Mouse (Mus musculus): ENCODE results near the gene Aipl1. TPM values are rescaled to one million over a fixed set of nuclear protein-coding genes. Genes with fewer than 3 reads are reported as not detected.
A peak's percentile ranks its signal among the peaks of the same experiment; 100 is the strongest.

Aipl1 gene
- total and polyA plus RNA-seq, 2 experiments from 2014 or later = 0.31 TPM; not detected in 1

DNA sequence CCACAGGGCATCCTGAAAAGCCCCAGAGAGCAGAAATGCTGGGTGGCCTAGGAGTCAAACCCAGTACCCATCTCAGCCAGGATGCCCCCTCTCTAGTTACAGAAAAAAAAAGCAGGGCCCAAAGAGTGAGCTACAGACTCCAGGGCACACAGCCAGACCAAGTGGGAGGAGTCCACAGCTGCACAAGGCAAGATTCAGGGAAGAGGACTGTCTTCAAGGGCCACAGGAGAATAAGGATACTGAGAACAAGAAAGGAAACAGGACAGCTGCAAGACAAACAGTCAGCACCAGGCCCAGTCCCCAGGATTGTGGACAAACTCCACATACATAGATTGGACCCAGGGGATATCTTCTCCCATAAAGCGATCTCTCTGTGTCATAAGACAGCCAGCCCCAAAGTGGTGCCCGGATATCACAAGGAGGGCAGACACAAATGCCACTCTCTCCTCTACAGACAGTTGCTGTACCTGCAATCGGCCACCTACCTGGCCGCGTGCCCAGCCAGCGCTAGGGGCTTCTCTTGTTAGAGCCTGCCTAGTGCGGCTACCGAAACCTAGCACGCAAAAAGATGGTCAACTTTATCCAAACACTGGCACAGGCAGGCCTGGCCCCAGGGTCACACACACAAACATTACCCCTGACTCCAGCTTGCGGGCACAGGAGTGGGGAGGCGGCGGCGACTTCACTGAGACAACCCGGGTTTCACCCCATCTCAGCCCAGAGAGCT, 13.0 kb upstream of the Aipl1 start:
- TF ChIP-seq CTCF (IDR thresholded peaks at IDR 0.05; ENCODE audit: low read depth) (no peak), EP300 (IDR thresholded peaks at IDR 0.05; ENCODE audit: low read depth) (no peak)

DNA sequence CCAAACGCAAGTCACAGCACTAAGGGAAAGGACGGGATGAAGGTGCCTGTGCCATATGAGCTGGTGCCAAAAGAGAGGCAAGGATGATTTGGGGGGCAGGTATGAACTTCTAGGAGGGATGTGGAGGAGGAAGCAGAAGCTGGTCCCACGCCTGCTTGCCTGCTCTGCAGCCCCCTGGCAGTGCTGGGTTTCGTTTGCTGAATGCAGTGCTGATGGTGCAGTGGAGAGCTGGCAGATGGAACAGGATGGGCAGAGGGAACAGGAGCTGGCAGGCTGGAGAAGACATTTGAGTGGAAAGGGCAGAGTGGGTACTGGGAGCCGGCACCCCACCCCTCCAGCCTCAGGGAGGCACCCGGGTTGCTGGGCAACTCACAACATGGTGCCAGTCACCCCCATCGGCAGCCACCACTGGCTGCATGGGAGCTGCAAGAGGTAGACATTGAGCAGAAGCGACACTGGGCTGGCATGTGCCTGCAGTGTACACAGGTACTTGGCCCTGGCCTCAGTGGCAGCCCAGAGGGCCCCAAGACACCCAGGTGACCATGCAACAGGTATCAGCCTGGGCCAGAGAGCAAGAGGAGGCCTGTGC, 12.0 kb upstream of the Aipl1 start:
- Histone ChIP-seq H3K27me3 (ENCODE audit: control insufficient read depth, insufficient read depth, low read length) (peaks cover 4% of the 10 kb centered on the region; the same call in 1 of the 2 replicates), H3K9me3 (replicated peaks; ENCODE audit: control insufficient read depth, low read length) (no peaks in the 10 kb centered on the region), H3K4me3 (ENCODE audit: low read depth, low read length) (no peak overlapping the region), H3K36me3 (replicated peaks; ENCODE audit: control insufficient read depth, insufficient read depth, low read length) (peaks cover 22% of the 10 kb centered on the region; the same call in 1 of the 2 replicates), H3K9ac (replicated peaks; ENCODE audit: low read depth, low read length) (no peak overlapping the region), H3K27ac (ENCODE audit: low read depth) (no peak overlapping the region), H3K4me2 (ENCODE audit: low read depth, low read length) (no peak overlapping the region), H3K4me1 (ENCODE audit: control insufficient read depth, insufficient read depth) (peaks cover 6% of the 10 kb centered on the region; the same call in 1 of the 2 replicates)
- no peak for ATAC-seq (ENCODE audit: insufficient read depth, low read depth)
- no peak for DNase-seq (ENCODE audit: low spot score)
- WGBS = 84% methylated on average over 8 of the region's 8 CpGs
- no peak for TF ChIP-seq CTCF (IDR thresholded peaks at IDR 0.05; ENCODE audit: low read depth)
- TF ChIP-seq EP300 (IDR thresholded peaks at IDR 0.05; ENCODE audit: low read depth) = no peak

More for the DNA sequence above, 13.0 kb upstream of the Aipl1 start:
- 28% methylated on average over 14 of the region's 14 CpGs for WGBS
- ATAC-seq (ENCODE audit: insufficient read depth, low read depth) = no peak
- no peak for DNase-seq (ENCODE audit: low spot score)
- no peaks in the 10 kb centered on the region for H3K9me3 ChIP-seq (replicated peaks; ENCODE audit: control insufficient read depth, low read length)
- H3K4me3 ChIP-seq (ENCODE audit: low read depth, low read length) = peak overlapping the region; percentile 42
- H3K4me1 ChIP-seq (ENCODE audit: control insufficient read depth, insufficient read depth) = peaks cover 6% of the 10 kb centered on the region; the same call in 1 of the 2 replicates
- peak overlapping the region; percentile 73 for H3K4me2 ChIP-seq (ENCODE audit: low read depth, low read length)
- H3K9ac ChIP-seq (replicated peaks; ENCODE audit: low read depth, low read length) = peak overlapping the region; percentile 16; the same call in 1 of the 2 replicates
- H3K27me3 ChIP-seq (ENCODE audit: control insufficient read depth, insufficient read depth, low read length) = peaks cover 4% of the 10 kb centered on the region; the same call in 1 of the 2 replicates
- H3K27ac ChIP-seq (ENCODE audit: low read depth) = no peak overlapping the region
- H3K36me3 ChIP-seq (replicated peaks; ENCODE audit: control insufficient read depth, insufficient read depth, low read length) = peaks cover 19% of the 10 kb centered on the region; the same call in 1 of the 2 replicates

DNA sequence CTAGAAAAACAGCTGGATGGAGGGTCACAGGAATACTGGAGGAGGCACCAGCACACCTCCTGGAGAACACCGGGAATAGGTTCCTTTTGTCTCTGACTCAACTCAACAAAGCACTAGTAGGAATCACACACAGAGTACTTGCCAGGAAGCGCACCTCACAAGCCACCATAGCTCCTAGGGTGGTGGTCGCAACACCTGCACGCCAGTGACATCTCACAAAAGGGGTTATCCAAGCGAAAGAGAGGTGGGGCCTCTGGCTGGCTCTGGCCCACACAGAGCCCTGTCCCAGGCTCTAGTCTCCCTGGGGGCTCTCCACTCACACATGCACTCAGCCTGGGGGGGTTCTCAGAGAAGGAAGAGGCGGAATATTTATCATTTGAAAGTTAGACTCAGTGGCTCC, 11.4 kb upstream of the Aipl1 start:
- no peak overlapping the region for H3K4me3 ChIP-seq (ENCODE audit: low read depth, low read length)
- no peak overlapping the region for H3K9ac ChIP-seq (replicated peaks; ENCODE audit: low read depth, low read length)
- ATAC-seq (ENCODE audit: insufficient read depth, low read depth) (no peak), DNase-seq (ENCODE audit: low spot score) (no peak)
- peaks cover 11% of the 10 kb centered on the region; the same call in 1 of the 2 replicates for H3K4me1 ChIP-seq (ENCODE audit: control insufficient read depth, insufficient read depth)
- peaks cover 22% of the 10 kb centered on the region; the same call in 1 of the 2 replicates for H3K36me3 ChIP-seq (replicated peaks; ENCODE audit: control insufficient read depth, insufficient read depth, low read length)
- no peaks in the 10 kb centered on the region for H3K9me3 ChIP-seq (replicated peaks; ENCODE audit: control insufficient read depth, low read length)
- TF ChIP-seq CTCF (IDR thresholded peaks at IDR 0.05; ENCODE audit: low read depth) (no peak), EP300 (IDR thresholded peaks at IDR 0.05; ENCODE audit: low read depth) (no peak)
- no peak overlapping the region for H3K27ac ChIP-seq (ENCODE audit: low read depth)
- peaks cover 4% of the 10 kb centered on the region; the same call in 1 of the 2 replicates for H3K27me3 ChIP-seq (ENCODE audit: control insufficient read depth, insufficient read depth, low read length)
- WGBS = 77% methylated on average over 6 of the region's 6 CpGs
- no peak overlapping the region for H3K4me2 ChIP-seq (ENCODE audit: low read depth, low read length)

DNA sequence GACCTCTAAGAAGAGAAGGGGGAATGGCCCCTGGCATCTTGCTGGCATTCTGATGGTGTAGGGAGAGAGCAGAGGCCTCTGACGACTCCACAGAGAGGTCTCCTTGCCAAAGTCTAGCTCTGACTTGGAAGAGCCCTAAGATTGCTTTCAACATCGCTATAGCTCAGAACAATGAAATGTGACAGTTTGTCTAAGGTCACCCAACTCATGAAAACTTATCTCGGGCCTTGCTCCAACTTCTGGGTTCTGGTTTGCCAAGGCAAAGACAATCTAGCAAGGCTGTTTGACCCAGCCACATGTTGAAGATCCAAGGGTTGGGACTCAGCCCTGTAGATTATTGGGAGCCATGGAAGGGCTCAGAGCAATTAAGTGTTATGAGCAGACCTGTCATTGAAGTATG, 6.9 kb upstream of the Aipl1 start:
- TF ChIP-seq EP300 (IDR thresholded peaks at IDR 0.05; ENCODE audit: low read depth) (no peak), CTCF (IDR thresholded peaks at IDR 0.05; ENCODE audit: low read depth) (no peak)
- H3K9me3 ChIP-seq (replicated peaks; ENCODE audit: control insufficient read depth, low read length) = no peaks in the 10 kb centered on the region
- H3K36me3 ChIP-seq (replicated peaks; ENCODE audit: control insufficient read depth, insufficient read depth, low read length) = peaks cover 22% of the 10 kb centered on the region; the same call in 1 of the 2 replicates
- DNase-seq (ENCODE audit: low spot score) (no peak), ATAC-seq (ENCODE audit: insufficient read depth, low read depth) (no peak)
- H3K27ac ChIP-seq (ENCODE audit: low read depth) = no peak overlapping the region
- no peaks in the 10 kb centered on the region for H3K27me3 ChIP-seq (ENCODE audit: control insufficient read depth, insufficient read depth, low read length)
- H3K4me3 ChIP-seq (ENCODE audit: low read depth, low read length) = no peak overlapping the region
- no peak overlapping the region for H3K9ac ChIP-seq (replicated peaks; ENCODE audit: low read depth, low read length)
- H3K4me1 ChIP-seq (ENCODE audit: control insufficient read depth, insufficient read depth) = peaks cover 23% of the 10 kb centered on the region
- peak overlapping the region; percentile 73; the same call in 1 of the 2 replicates for H3K4me2 ChIP-seq (ENCODE audit: low read depth, low read length)
- WGBS = 63% methylated on average over 3 of the region's 3 CpGs

DNA sequence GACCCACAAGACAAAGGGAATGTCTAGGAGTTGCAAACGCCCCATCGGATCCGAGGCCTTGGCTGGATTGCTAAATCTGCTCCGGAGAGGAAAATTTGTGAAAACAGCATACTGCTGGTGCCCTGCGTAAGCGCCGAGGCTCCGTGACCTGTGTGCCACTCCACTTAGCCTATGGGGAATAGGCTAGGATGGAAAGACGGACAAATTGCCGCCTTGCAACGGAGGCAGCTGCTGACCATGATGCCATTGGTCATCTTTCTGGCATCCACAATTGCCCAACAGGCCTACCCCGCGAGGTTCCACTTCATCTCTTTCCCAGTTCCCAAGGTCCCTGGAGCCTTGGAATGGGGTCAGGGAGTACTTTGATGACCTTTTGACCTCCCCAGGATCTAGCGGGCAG, 5.3 kb upstream of the Aipl1 start:
- Histone ChIP-seq H3K9me3 (replicated peaks; ENCODE audit: control insufficient read depth, low read length) (no peaks in the 10 kb centered on the region), H3K36me3 (replicated peaks; ENCODE audit: control insufficient read depth, insufficient read depth, low read length) (peaks cover 22% of the 10 kb centered on the region; the same call in 1 of the 2 replicates), H3K4me3 (ENCODE audit: low read depth, low read length) (peak overlapping the region; percentile 56), H3K27ac (ENCODE audit: low read depth) (no peak overlapping the region), H3K9ac (replicated peaks; ENCODE audit: low read depth, low read length) (peak overlapping the region; percentile 58; the same call in 1 of the 2 replicates), H3K4me1 (ENCODE audit: control insufficient read depth, insufficient read depth) (peaks cover 23% of the 10 kb centered on the region), H3K27me3 (ENCODE audit: control insufficient read depth, insufficient read depth, low read length) (0 out of 2 replicates have a peak, but pooled peaks cover 4% of the 10 kb centered on the region), H3K4me2 (ENCODE audit: low read depth, low read length) (peak overlapping the region; percentile 73)
- ATAC-seq (ENCODE audit: insufficient read depth, low read depth) = 0 out of 2 replicates have a peak, but pooled peaks have one; percentile 1
- TF ChIP-seq EP300 (IDR thresholded peaks at IDR 0.05; ENCODE audit: low read depth) = no peak
- no peak for TF ChIP-seq CTCF (IDR thresholded peaks at IDR 0.05; ENCODE audit: low read depth)
- DNase-seq (ENCODE audit: low spot score) = no peak
- WGBS = under 1% methylated on average over 14 of the region's 14 CpGs

Data from heart, postnatal 0 days (tissue).